Mouse (Mus musculus): Measurements from ENCODE around the gene Arhgap21.

Gene Arhgap21

DNA sequence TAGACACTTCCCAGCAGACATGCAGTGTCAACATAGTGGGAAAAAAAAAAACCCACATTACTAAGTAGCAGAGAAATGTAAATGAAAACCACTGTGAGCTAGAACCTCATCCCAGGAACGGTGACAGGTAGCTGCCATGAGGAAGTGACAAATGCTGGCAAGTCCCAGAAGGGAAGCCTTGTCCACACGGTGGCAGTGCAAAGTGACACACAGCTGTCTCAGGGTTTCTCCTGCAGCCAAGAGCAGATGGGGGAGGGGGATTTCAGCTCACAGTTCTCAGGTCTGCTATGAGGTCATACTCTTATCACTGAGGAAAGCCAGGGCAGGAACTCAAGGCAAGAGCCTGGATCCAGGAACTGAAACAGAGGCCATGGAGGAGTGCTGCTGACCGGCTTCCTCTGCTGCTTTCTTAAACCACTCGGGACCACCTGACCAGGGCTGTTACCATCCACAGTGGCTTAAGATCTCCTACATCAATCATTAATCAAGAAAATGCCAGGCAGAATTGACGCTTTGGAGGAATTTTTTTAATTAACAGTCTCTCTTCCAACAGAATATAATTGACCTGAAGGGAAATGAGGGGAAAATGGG lies 74.5 kb downstream of the Arhgap21 start:
- peak; percentile 68 for DNase-seq (ENCODE audit: low spot score)

- no peak for DNase-seq (ENCODE audit: low spot score)
Observed at GRCm38 (mm10) chr2:20888751-20889150, 79.9 kb downstream of the Arhgap21 start.

DNA sequence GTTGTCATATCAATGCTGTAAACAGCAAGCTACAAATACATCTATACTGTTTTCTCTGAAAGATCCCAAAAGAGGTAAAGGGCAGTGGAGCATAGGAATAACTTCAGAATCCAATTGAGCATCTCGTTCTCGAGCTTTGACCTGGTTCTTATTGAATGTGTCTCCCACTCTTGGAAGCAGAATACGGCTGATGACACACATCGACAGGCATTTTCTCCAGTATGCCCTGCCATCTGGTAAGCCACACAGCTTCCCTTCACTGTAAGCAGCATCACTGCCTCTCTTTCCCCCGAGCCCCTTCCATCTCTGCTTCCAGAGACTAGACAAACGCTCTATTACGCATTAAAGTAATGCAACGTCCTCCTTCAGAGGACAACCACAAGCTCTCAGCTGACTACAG lies 85.4 kb downstream of the Arhgap21 start:
- DNase-seq (ENCODE audit: low spot score), result no peak

GRCm38 (mm10) chr2:20879877-20880605 lies 88.6 kb downstream of the Arhgap21 start:
- no peak for DNase-seq (ENCODE audit: low spot score)

GRCm38 (mm10) chr2:20874621-20875020 lies 94.1 kb downstream of the Arhgap21 start:
- DNase-seq (ENCODE audit: low spot score), result no peak

DNA sequence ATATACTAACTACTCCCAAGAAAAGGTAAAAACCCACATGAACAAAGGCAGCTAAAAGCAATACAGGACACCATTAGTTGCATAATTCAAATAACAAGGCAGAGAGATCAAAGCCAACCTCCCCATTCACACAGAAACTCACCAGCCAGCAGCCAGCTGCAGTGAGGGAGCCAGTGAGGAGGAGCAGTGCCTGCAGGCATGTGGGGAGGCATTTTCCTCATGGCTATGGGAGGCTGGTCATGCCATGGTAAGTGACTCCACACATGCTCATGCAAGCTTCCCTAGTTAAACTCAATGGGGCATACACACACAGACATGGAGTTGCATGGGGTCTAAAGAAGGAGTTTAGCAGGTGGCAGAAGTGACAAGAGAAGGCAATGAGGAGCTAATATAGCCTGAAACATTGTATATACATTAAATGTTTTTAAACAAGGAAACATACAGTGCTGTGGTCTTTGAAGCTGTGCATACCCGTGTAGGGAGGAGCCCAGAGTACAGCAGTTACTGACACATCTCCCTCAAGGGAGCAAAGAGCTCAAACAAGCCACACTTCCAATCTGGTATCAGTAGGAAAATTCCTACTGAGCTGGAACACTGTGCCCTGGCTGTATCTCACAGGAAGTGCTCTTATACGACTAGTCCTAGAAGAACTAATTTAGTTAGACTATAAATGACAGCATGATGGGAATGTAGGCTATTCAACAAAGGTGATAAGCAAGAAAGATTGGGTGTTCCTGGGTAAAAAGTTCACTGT lies 99.3 kb downstream of the Arhgap21 start:
- no peak for DNase-seq (ENCODE audit: low spot score)

- DNase-seq (ENCODE audit: low spot score), result no peak
Observed at GRCm38 (mm10) chr2:20868052-20868451, 100.6 kb downstream of the Arhgap21 start.

DNA sequence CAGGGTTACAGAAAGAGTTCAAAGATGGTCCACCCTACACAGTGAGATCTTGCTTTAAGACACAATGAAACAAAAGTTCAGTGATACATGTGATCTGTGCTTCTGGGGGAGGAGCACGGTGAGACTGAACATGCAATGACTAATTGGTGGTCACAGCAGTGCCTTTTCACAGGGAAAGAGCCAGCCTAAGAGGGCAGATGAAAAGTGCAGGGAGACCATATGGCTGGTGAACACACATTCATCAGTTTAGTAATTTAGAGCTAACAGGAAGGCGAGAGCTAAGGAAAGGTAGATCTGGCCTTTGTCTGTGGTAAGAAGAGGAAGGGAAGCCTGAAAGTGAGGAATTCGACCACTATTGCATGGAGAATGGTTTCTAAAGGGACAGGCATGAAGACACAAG lies 102.9 kb downstream of the Arhgap21 start:
- DNase-seq (ENCODE audit: low spot score), result no peak

DNA sequence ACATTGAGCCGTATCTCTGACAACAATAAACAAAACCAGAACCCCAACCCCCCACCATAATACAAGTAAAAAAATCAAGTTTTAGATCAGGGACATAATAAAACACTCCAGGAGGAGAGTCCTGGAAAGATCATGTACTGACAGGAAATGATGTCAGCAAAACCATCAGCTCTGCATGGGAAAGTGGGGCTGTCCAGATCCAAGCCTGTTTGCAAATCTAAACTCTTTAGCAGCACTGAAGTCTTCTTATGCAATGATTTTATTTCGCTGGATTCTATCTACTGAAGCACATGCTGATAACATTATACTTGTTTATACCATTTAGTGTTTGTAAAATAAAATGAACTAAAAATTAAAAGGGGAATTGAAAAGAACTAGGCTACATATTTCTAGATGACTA lies 104.1 kb downstream of the Arhgap21 start:
- no peak for DNase-seq (ENCODE audit: low spot score)

- no peak for DNase-seq (ENCODE audit: low spot score)
Observed at GRCm38 (mm10) chr2:20860756-20861155, 107.9 kb downstream of the Arhgap21 start.

DNA sequence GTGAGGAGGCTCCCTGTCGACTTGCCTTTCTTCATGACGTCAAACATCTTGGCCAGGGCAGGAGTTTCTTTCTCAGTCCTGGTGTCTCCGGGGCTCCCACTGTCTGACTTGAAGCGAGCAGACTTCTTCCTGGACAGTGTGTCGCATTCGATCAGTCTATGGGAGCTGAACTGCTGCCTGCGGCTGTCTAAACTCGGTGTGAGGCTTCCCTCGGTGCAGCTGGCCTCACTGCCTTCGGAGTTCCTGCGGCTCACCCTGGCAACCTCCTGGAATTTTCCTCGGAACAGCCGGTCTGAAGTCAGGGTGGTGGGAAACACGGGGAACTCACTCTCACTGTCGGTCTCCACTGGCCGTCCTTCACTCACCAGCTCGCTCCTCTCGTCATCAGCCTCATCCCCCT lies 119.3 kb downstream of the Arhgap21 start:
- DNase-seq (ENCODE audit: low spot score), result no peak

GRCm38 (mm10) chr2:20831608-20832406 lies 136.9 kb downstream of the Arhgap21 start:
- DNase-seq (ENCODE audit: low spot score), result no peak

GRCm38 (mm10) chr2:20830882-20831281 lies 137.8 kb downstream of the Arhgap21 start:
- DNase-seq (ENCODE audit: low spot score), result no peak

GRCm38 (mm10) chr2:20826258-20826657 lies 142.4 kb downstream of the Arhgap21 start:
- DNase-seq (ENCODE audit: low spot score), result no peak

DNA sequence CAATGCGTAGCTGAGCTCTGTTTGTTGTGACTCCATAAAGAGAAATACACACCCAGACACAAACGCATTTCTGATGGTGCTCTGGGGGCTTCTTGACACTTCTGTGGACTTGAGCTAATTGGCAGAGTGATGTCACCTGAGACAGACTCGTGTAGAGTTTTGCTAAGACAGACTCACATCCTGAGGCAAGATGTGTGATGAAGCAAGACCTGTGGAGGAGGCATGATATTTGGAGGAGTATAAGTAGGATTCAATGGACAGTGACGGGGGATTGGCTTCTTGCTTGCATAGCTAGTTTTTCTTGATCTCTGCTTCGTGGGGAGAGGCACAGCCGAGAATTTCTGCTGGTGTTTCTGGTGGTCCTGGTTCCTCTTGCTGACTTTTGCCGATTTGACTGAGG lies 150.5 kb downstream of the Arhgap21 start:
- no peak for DNase-seq (ENCODE audit: low spot score)

DNA sequence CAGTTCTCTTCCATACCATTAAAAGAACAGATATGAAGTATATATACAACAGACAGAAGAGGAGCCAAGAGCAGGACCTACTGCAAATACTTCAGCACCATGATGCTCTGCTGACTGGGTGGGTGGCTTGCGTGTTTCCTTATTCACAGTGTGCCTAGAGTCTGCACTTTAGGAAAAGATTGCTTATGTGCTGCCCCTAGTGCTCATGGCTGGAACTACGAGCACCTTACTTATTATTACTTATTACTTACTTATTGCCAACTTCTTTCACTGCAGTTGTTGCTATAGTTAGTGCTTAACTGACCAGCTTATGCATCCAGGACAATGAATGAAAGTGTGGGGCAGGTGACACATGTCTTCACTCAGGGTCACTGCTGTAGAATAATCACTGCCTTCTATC lies 154.7 kb downstream of the Arhgap21 start:
- DNase-seq (ENCODE audit: low spot score), result peak; percentile 39

- no peak for DNase-seq (ENCODE audit: low spot score)
Observed at GRCm38 (mm10) chr2:20811506-20811905, 157.2 kb downstream of the Arhgap21 start.

DNA sequence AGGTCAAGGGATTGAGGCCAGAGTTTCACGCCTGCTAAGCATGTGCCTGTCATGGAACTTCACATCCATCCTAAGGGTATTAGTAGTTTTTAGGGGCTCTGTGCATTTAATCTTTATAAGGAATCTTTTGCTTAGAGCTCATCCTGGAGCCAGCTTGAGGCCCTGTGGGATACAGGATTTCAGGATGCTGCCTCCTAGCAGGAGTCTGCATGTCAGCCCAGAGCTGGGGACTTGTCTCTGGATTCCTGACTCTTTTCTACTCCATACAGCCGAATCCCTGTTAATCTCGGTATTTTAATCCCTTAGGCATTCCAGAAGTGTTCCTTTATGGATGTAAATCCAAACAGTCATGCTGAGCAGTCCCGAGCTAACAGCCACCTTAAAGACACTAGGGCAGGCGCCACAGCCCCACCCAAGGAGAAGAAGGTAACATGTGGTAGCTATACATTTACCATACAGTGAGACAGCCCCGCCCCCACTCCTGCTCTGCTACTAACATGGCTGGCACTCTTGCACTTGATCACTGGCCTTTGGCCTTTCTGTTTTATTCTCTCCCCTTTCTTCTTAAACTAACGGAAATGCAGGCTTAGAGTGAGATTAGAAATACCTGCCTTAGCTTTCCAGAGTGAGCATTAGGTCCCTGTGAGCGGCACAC lies 167.3 kb downstream of the Arhgap21 start:
- DNase-seq (ENCODE audit: low spot score), result no peak
